Mouse (Mus musculus) cerebellum, adult 2 months (tissue): Measurements from ENCODE around the gene Dusp1. TPM values are rescaled to one million over a fixed set of nuclear protein-coding genes. Genes with fewer than 3 reads are reported as not detected.
A peak's percentile ranks its signal among the peaks of the same experiment; 100 is the strongest.

ENCODE experiments used
- DNase-seq, 2 experiments: peaks; one replicate each; pipeline ENCODE4 v3.0.0; 2021
- H3K27ac ChIP-seq: fragments of 200-500 bp; 2 replicates; pipeline ENCODE4 v1.5.1; 2012; ENCODE audit warnings: low read length, control low read depth, inconsistent platforms; ENCODE audit not compliant: insufficient read depth
- H3K27me3 ChIP-seq: fragments of 200-500 bp; 2 replicates; pipeline ENCODE4 v1.6.1; 2012; ENCODE audit warnings: inconsistent platforms, mild to moderate bottlenecking, low read length, moderate library complexity; ENCODE audit not compliant: control insufficient read depth, insufficient read depth
- H3K4me1 ChIP-seq: fragments of 200-500 bp; 2 replicates; pipeline ENCODE4 v1.6.1; 2011; ENCODE audit warnings: low read length; ENCODE audit not compliant: control insufficient read depth, insufficient read depth
- H3K4me3 ChIP-seq: fragments of 200-500 bp; replicated peaks from 2 replicates; pipeline ENCODE3; 2011; ENCODE audit warnings: mild to moderate bottlenecking, low read depth, low read length, control low read depth; ENCODE audit not compliant: insufficient read depth
- CTCF ChIP-seq: fragments of 200-500 bp; IDR thresholded peaks from 2 replicates; pipeline ENCODE4 v1.5.1; 2011; ENCODE audit warnings: low read depth, mild to moderate bottlenecking, control low read depth, low read length, moderate library complexity, borderline replicate concordance; ENCODE audit not compliant: insufficient read depth
- POLR2A ChIP-seq: fragments of 200-500 bp; IDR thresholded peaks from 2 replicates; pipeline ENCODE4 v1.6.1; 2011; ENCODE audit warnings: low read length, control low read depth, borderline replicate concordance; ENCODE audit not compliant: insufficient read depth
- WGBS: fragments of 180-500 bp; shearing (Covaris S2); methylation state at CpG from one replicate; pipeline ENCODE4 v1.1.7; 2018; 5-methylcytosine and 5-hydroxymethylcytosine counted together
- polyA plus RNA-seq: library from polyadenylated mRNA; depleted of rRNA; stranded (reverse); fragments of >200 nt; gene quantifications from 2 replicates; pipeline ENCODE4 v1.2.3, GENCODE M21; 2012

The Dusp1 gene
- polyA plus RNA-seq, 1 experiment, result 62.5 TPM

- no peaks in the 10 kb centered on the region for H3K27me3 ChIP-seq
- DNase-seq, result peak; percentile 70 to 71
These were observed 40.5 kb upstream of the Dusp1 start for GRCm38 (mm10) chr17:26602371-26602885.

GRCm38 (mm10) chr17:26601926-26602325, 40.0 kb upstream of the Dusp1 start:
- DNase-seq, result no peak
- 53% methylated on average over 6 of the region's 6 CpGs for WGBS
- H3K27me3 ChIP-seq, result no peaks in the 10 kb centered on the region
- H3K4me1 ChIP-seq, result peaks cover 64% of the 10 kb centered on the region
- H3K27ac ChIP-seq, result 0 out of 2 replicates have a peak overlapping the region, but pooled peaks have one; percentile 0
- no peak overlapping the region for H3K4me3 ChIP-seq
- TF ChIP-seq POLR2A, result no peak
- no peak for TF ChIP-seq CTCF

More at GRCm38 (mm10) chr17:26602371-26602885, 40.5 kb upstream of the Dusp1 start:
- Histone ChIP-seq H3K27ac (0 out of 2 replicates have a peak overlapping the region, but pooled peaks have one; percentile 0), H3K4me3 (no peak overlapping the region), H3K4me1 (peaks cover 61% of the 10 kb centered on the region)
- 55% methylated on average over 12 of the region's 12 CpGs for WGBS
- TF ChIP-seq POLR2A (no peak), CTCF (no peak)

GRCm38 (mm10) chr17:26601514-26601913, 39.6 kb upstream of the Dusp1 start:
- no peaks in the 10 kb centered on the region for H3K27me3 ChIP-seq
- WGBS, result 59% methylated on average over 6 of the region's 6 CpGs
- no peak overlapping the region for H3K4me3 ChIP-seq
- H3K4me1 ChIP-seq, result peaks cover 65% of the 10 kb centered on the region
- no peak overlapping the region for H3K27ac ChIP-seq
- TF ChIP-seq CTCF, result no peak
- TF ChIP-seq POLR2A, result no peak
- no peak for DNase-seq

GRCm38 (mm10) chr17:26600913-26601447, 39.1 kb upstream of the Dusp1 start:
- DNase-seq, result no peak
- peaks cover 66% of the 10 kb centered on the region for H3K4me1 ChIP-seq
- H3K4me3 ChIP-seq, result no peak overlapping the region
- 75% methylated on average over 17 of the region's 17 CpGs for WGBS
- no peak overlapping the region for H3K27ac ChIP-seq
- no peaks in the 10 kb centered on the region for H3K27me3 ChIP-seq
- TF ChIP-seq CTCF (no peak), POLR2A (no peak)

- no peak for TF ChIP-seq CTCF
- no peak for TF ChIP-seq POLR2A
- no peaks in the 10 kb centered on the region for H3K27me3 ChIP-seq
- no peak overlapping the region for H3K27ac ChIP-seq
- no peak for DNase-seq
- H3K4me3 ChIP-seq, result no peak overlapping the region
- 78% methylated on average over 5 of the region's 5 CpGs for WGBS
- peaks cover 64% of the 10 kb centered on the region for H3K4me1 ChIP-seq
These were observed 36.9 kb upstream of the Dusp1 start for GRCm38 (mm10) chr17:26598845-26599244.

GRCm38 (mm10) chr17:26596856-26597481, 35.0 kb upstream of the Dusp1 start:
- DNase-seq, result no peak
- 60% methylated on average over 6 of the region's 6 CpGs for WGBS
- Histone ChIP-seq H3K4me3 (no peak overlapping the region), H3K27ac (peak overlapping the region; percentile 82), H3K4me1 (peaks cover 54% of the 10 kb centered on the region), H3K27me3 (no peaks in the 10 kb centered on the region)
- TF ChIP-seq CTCF (peak; percentile 8; the same call in 1 of the 2 replicates), POLR2A (no peak)

- 6% methylated on average over 7 of the region's 7 CpGs for WGBS
- peak; percentile 92 to 95 for DNase-seq
These were observed 34.3 kb upstream of the Dusp1 start for GRCm38 (mm10) chr17:26596168-26596658.

GRCm38 (mm10) chr17:26595448-26596167, 33.7 kb upstream of the Dusp1 start:
- TF ChIP-seq POLR2A (no peak), CTCF (no peak)
- 28% methylated on average over 7 of the region's 7 CpGs for WGBS
- DNase-seq, result no peak
- H3K4me1 ChIP-seq, result peaks cover 41% of the 10 kb centered on the region
- H3K27me3 ChIP-seq, result no peaks in the 10 kb centered on the region
- H3K27ac ChIP-seq, result peak overlapping the region; percentile 82
- H3K4me3 ChIP-seq, result no peak overlapping the region

More at GRCm38 (mm10) chr17:26596168-26596658, 34.3 kb upstream of the Dusp1 start:
- TF ChIP-seq POLR2A (no peak), CTCF (no peak)
- Histone ChIP-seq H3K27me3 (no peaks in the 10 kb centered on the region), H3K4me1 (peaks cover 46% of the 10 kb centered on the region), H3K4me3 (no peak overlapping the region), H3K27ac (peak overlapping the region; percentile 82)
